Mouse (Mus musculus) forebrain, embryonic 12.5 days (tissue): ENCODE results near the gene Serpina3c. TPM values are rescaled to one million over a fixed set of nuclear protein-coding genes. Genes with fewer than 3 reads are reported as not detected.

Experiments
- ATAC-seq: fragments of 200-750 bp; cut with Nextera tagmentation; 2 replicates; pipeline ENCODE4 v1.8.0; 2017; ENCODE audit warnings: moderate TSS enrichment; ENCODE audit not compliant: low FRiP score
- H3K27ac ChIP-seq: fragments of 300-500 bp; sonication (generic); 2 replicates; pipeline ENCODE4 v1.5.1; 2016; ENCODE audit warnings: mild to moderate bottlenecking
- H3K27me3 ChIP-seq: fragments of 300-500 bp; sonication (generic); 2 replicates; pipeline ENCODE4 v1.6.1; 2016; ENCODE audit warnings: mild to moderate bottlenecking
- H3K36me3 ChIP-seq: fragments of 300-500 bp; sonication (generic); replicated peaks from 2 replicates; pipeline ENCODE4 v1.6.1; 2016; ENCODE audit warnings: mild to moderate bottlenecking
- H3K4me1 ChIP-seq: fragments of 300-500 bp; sonication (generic); 2 replicates; pipeline ENCODE4 v1.6.1; 2016
- H3K4me2 ChIP-seq: fragments of 300-500 bp; sonication (generic); 2 replicates; pipeline ENCODE4 v1.6.1; 2016; ENCODE audit warnings: mild to moderate bottlenecking, moderate library complexity
- H3K4me3 ChIP-seq: fragments of 300-500 bp; sonication (generic); replicated peaks from 2 replicates; pipeline ENCODE4 v1.5.1; 2016; ENCODE audit warnings: mild to moderate bottlenecking
- H3K9ac ChIP-seq: fragments of 300-500 bp; sonication (generic); 2 replicates; pipeline ENCODE4 v1.6.1; 2016; ENCODE audit warnings: mild to moderate bottlenecking
- H3K9me3 ChIP-seq: fragments of 300-500 bp; sonication (generic); 2 replicates; pipeline ENCODE4 v1.6.1; 2016
- WGBS: fragments of 180-500 bp; shearing (Covaris S2); methylation state at CpG from one replicate; pipeline ENCODE4 v1.1.7; 2016; 5-methylcytosine and 5-hydroxymethylcytosine counted together
- polyA plus RNA-seq: library from polyadenylated mRNA; unstranded; fragments of >200 nt; fragmentation: Nextera tagmentation; extraction: Ambion mirVana; gene quantifications from 2 replicates; pipeline ENCODE4 v1.2.1, GENCODE M21; 2016

The Serpina3c gene
- not detected in 2 replicates for polyA plus RNA-seq

DNA sequence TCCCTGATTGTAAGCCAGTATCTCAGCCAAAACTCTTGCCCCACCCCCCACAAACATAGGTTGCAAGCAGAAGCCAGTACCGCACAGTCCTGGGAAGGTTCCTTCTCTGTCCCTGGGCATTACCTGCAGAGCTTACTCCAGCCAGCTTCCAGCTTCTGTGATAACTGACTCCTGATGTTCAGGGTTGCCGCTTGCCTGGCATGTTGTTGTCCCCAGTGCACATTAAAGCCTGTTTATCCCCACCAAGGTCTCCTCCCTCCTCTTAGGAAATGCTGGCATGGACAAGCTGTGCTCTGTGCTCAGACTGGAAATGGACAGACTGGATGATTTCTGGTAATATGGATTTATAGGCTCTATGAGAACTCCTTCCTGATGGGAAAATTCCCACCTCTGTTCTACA lies at the start of gene Serpina3c:
TSS of gene Serpina3c (minus strand) at position 215 of the 400 bp plus-strand sequence.
- 89% methylated on average over 2 of the region's 2 CpGs for WGBS
- no peaks in the 10 kb centered on the region for H3K4me1 ChIP-seq
- H3K4me2 ChIP-seq, result no peak within 1 kb of the TSS
- no peak within 1 kb of the TSS for H3K27ac ChIP-seq
- H3K4me3 ChIP-seq, result no peak within 1 kb of the TSS
- no peaks in the 10 kb centered on the region for H3K36me3 ChIP-seq
- no peak for ATAC-seq
- H3K27me3 ChIP-seq, result no peaks in the 10 kb centered on the region
- H3K9me3 ChIP-seq, result no peaks in the 10 kb centered on the region
- no peak within 1 kb of the TSS for H3K9ac ChIP-seq

DNA sequence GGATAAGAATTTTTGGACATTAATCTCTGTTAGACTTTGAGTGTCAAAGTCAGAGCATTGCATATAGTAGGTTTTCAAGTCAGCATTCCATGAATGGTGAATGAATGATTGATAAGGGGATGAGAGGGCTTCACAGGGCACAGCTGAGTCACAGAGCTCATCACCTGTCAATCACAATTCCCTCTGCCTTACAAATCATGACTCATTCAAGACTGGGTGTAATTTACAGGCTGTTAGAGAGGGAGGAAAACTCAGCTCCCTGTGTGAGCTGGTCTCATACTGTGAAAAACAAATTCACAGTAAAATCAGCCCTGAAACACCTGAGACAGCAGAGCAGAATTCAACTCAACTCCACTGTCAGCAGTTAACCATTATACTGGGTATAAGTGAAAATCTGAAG lies 37.2 kb upstream of the Serpina3c start:
- H3K9me3 ChIP-seq, result no peaks in the 10 kb centered on the region
- H3K36me3 ChIP-seq, result no peaks in the 10 kb centered on the region
- ATAC-seq, result no peak
- H3K4me1 ChIP-seq, result no peaks in the 10 kb centered on the region
- H3K9ac ChIP-seq, result no peak overlapping the region
- H3K4me3 ChIP-seq, result no peak overlapping the region
- H3K4me2 ChIP-seq, result no peak overlapping the region
- H3K27ac ChIP-seq, result no peak overlapping the region
- H3K27me3 ChIP-seq, result no peaks in the 10 kb centered on the region

DNA sequence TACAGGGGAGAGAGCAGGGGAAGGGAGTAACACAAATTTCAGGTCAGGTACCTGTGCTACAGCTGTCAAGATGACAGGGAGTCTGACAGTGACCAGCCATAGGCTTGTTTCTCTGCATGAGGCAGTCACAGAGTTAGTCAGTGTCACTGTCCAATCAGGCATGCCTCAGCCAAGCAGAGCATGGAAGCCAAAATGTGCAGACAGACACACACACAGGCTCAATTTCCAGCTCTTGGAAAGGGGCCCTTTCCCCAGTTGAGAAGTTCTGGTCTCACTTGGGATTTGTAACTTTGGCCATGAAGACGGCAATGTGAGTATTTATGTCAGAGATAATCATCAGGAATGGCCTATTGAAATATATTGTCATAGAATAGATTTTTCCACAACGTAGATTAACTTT lies 35.6 kb upstream of the Serpina3c start:
- H3K36me3 ChIP-seq, result no peaks in the 10 kb centered on the region
- WGBS, result 87% methylated on average over 2 of the region's 2 CpGs
- H3K9me3 ChIP-seq, result no peaks in the 10 kb centered on the region
- ATAC-seq, result no peak
- H3K4me3 ChIP-seq, result no peak overlapping the region
- H3K4me2 ChIP-seq, result no peak overlapping the region
- H3K27me3 ChIP-seq, result no peaks in the 10 kb centered on the region
- H3K27ac ChIP-seq, result no peak overlapping the region
- no peaks in the 10 kb centered on the region for H3K4me1 ChIP-seq
- H3K9ac ChIP-seq, result no peak overlapping the region

DNA sequence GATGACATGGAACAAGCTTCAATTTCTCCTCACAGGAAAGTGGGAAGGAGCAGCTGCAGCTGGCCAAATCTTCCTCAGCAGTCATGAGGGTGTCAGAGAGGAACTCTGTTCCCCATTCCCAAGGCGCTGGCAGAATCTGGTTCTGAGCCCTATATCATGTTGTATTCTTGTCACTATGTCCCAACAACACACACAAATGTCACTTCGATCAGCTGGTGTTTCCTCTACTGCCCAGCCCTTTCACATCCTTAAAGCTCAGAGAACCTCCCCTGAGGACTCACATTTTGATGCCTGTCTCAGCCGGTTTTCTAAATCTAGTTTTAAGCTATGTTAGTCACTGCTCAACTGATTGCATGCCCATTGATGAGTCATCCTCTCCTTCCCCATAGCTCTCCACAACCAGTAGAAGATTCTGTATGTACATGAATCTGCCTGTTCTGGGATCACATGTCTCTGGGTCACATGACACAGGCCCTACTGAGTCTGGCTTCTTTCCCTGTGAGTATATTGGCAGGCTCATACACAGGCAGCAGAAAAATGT lies 32.4 kb upstream of the Serpina3c start:
- ATAC-seq, result no peak
- Histone ChIP-seq H3K9ac (no peak overlapping the region), H3K4me1 (no peaks in the 10 kb centered on the region), H3K4me2 (no peak overlapping the region), H3K27me3 (no peaks in the 10 kb centered on the region), H3K4me3 (no peak overlapping the region), H3K27ac (no peak overlapping the region), H3K9me3 (no peaks in the 10 kb centered on the region), H3K36me3 (no peaks in the 10 kb centered on the region)
- 86% methylated on average over 3 of the region's 3 CpGs for whole genome bisulfite sequencing

DNA sequence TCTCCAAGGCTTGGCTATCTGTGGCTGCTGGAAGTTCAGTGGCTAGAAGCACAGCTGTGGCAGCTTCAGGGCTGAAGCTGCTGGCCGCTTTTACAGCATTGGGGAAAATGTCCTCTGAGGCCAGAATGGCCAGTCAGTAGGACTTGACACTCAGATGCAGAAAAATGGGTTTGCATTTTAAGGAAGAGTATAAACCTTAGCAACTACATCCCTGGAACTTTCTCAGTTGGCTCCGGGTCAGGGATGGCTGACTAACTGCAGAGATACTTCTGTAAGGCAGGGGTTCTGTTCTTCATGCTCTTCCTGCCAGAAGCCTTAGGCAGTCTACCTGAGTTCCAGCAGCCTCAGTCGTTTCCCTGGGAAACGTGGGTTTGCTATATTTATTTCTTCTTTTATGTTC lies 31.4 kb upstream of the Serpina3c start:
- no peak overlapping the region for H3K9ac ChIP-seq
- no peak overlapping the region for H3K27ac ChIP-seq
- no peaks in the 10 kb centered on the region for H3K9me3 ChIP-seq
- WGBS, result 83% methylated on average over 4 of the region's 4 CpGs
- no peaks in the 10 kb centered on the region for H3K36me3 ChIP-seq
- no peak overlapping the region for H3K4me2 ChIP-seq
- no peaks in the 10 kb centered on the region for H3K4me1 ChIP-seq
- H3K4me3 ChIP-seq, result no peak overlapping the region
- no peaks in the 10 kb centered on the region for H3K27me3 ChIP-seq
- no peak for ATAC-seq

DNA sequence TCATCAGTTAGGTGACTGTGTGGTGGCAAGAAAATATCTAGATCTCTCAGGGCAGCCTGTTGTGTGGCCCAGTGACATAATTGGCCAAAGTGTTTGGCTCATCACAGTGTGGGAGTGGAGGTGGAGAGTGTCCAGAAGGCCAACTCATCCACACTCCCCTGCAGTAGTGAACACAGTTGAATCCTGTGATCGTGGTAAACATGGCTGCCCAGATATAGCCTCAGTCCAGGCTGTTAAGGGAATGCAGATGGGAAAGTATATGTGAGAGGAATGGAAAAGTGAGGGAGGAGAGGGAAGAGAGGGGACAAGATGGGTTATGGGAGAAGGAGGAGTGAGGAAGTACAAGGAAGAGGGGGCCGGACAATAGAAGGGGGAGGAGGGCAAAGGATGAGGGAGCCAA lies 25.3 kb upstream of the Serpina3c start:
- Histone ChIP-seq H3K4me3 (no peak overlapping the region), H3K9me3 (no peaks in the 10 kb centered on the region), H3K4me1 (no peaks in the 10 kb centered on the region), H3K9ac (no peak overlapping the region), H3K27me3 (no peaks in the 10 kb centered on the region), H3K27ac (no peak overlapping the region), H3K36me3 (no peaks in the 10 kb centered on the region), H3K4me2 (no peak overlapping the region)
- no peak for ATAC-seq
- WGBS, result 71% methylated on average over 2 of the region's 2 CpGs

DNA sequence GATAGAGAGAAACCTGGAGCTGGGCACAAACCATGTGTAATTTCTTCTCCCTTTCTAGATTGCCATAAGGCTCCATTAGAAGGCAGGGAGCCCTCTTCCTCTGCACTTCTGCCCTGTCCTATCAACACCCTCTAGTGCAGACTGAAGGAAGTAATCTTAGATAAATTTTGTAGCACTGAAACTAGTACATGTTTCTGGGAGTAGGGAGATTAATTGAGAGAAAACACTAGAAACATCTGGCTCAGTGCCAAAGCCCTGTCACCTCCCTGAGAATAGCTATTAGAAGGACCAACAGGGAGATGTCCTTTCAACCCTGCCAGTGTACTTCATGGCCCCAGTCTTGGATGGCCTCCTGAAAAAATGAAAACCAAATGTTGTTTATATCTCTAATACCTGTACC lies 24.9 kb upstream of the Serpina3c start:
- H3K4me1 ChIP-seq, result no peaks in the 10 kb centered on the region
- H3K36me3 ChIP-seq, result no peaks in the 10 kb centered on the region
- no peaks in the 10 kb centered on the region for H3K27me3 ChIP-seq
- no peak overlapping the region for H3K27ac ChIP-seq
- no peak overlapping the region for H3K4me2 ChIP-seq
- ATAC-seq, result no peak
- H3K9me3 ChIP-seq, result no peaks in the 10 kb centered on the region
- H3K4me3 ChIP-seq, result no peak overlapping the region
- H3K9ac ChIP-seq, result no peak overlapping the region

DNA sequence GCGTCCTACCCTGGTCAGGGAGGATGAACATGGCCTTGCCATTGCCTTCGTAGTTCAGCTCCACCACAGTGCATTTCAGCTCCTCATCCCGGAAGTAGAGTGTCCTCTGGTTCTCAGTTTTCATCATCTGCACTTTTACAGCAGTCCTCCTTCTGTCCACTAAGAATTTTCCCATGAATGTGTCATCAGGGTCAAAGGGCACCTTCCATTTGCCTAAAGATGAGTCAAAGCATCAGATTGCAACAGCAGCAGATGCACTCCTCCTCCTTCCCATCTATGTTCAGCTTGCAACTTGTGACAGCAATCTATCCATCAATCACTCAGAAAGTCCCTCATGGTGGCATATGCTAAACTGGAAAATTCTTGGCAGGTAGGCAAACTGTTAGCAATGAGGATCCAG lies 22.0 kb upstream of the Serpina3c start:
- no peaks in the 10 kb centered on the region for H3K27me3 ChIP-seq
- ATAC-seq, result no peak
- H3K9me3 ChIP-seq, result no peaks in the 10 kb centered on the region
- H3K27ac ChIP-seq, result no peak overlapping the region
- WGBS, result 76% methylated on average over 3 of the region's 3 CpGs
- H3K4me3 ChIP-seq, result no peak overlapping the region
- no peak overlapping the region for H3K4me2 ChIP-seq
- no peak overlapping the region for H3K9ac ChIP-seq
- no peaks in the 10 kb centered on the region for H3K36me3 ChIP-seq
- no peaks in the 10 kb centered on the region for H3K4me1 ChIP-seq

DNA sequence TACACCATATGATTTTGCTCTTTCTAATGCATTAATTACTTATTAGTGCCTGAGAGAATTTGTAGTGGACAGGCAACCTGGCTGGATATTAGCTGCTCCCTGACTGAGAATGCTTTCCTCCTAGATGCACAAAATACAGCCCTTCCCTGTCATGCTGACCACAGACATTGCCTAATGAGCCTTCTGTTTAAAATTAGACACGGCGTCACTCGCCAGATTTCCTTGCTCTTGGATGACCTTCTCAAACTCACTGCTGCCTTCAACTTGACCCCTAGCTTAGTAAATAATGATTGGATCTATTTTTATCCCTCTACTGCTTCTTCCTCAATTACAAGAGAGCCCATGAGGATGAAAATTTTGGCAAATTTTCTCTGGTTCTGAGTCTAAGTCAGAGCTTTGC lies 21.1 kb upstream of the Serpina3c start:
- 74% methylated on average over 3 of the region's 3 CpGs for WGBS
- Histone ChIP-seq H3K36me3 (no peaks in the 10 kb centered on the region), H3K27ac (no peak overlapping the region), H3K9me3 (no peaks in the 10 kb centered on the region), H3K27me3 (no peaks in the 10 kb centered on the region), H3K4me1 (no peaks in the 10 kb centered on the region), H3K4me2 (no peak overlapping the region), H3K9ac (no peak overlapping the region), H3K4me3 (no peak overlapping the region)
- ATAC-seq, result no peak

DNA sequence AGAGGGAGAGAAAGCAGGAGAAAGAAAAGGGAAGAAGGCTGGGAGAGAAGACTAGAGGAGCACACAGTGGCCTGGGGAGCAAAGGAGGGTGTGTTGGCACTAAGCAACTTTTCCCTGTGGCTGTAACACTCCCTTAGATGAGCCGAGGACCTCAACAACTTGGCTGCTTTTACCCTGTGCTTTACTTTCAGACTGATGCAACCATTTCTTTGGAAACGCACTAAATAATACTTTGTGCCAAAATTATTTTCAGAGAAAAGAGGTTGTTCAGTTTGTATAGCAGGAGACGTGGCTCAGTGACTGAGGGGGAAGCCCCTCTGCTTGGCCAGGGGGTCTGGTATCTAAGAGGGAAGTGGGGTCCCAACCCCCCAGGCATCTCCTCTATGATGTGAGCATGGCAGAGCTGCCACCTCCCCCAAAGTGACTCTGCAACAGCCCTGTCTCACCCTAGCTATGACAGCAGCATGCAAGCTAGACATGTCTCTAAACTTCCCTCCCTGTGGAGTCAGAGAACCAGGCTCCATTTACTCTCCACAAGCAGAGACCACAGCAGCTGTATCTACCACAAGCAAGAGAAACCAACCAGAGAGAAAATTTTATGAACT lies 527 bp downstream of the Serpina3c start:
- H3K27me3 ChIP-seq, result no peaks in the 10 kb centered on the region
- no peaks in the 10 kb centered on the region for H3K36me3 ChIP-seq
- H3K4me1 ChIP-seq, result no peaks in the 10 kb centered on the region
- 88% methylated on average over 3 of the region's 3 CpGs for WGBS
- no peak overlapping the region for H3K27ac ChIP-seq
- no peak for ATAC-seq
- H3K4me3 ChIP-seq, result no peak overlapping the region
- no peak overlapping the region for H3K9ac ChIP-seq
- no peak overlapping the region for H3K4me2 ChIP-seq
- no peaks in the 10 kb centered on the region for H3K9me3 ChIP-seq

DNA sequence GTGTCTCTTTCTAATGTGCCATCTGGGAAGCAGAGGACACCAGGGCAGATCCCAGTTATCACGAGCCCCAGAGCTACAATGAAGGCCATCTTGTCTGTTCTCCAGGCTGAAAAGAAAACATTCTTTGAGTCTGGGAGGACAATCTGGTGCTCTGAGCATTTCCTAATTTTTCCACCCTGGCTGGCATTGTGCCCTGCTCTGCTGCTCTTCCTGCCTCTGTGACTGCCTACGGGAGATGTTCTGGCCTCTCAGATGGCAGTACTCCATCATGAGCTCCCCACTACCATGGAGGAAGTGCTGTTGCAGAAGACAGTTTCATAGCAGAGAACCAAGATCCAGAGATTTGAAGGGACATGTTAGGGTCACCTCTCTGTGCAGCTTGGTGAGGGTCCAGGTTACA lies 1.7 kb downstream of the Serpina3c start:
- no peaks in the 10 kb centered on the region for H3K27me3 ChIP-seq
- no peak for ATAC-seq
- H3K36me3 ChIP-seq, result no peaks in the 10 kb centered on the region
- no peaks in the 10 kb centered on the region for H3K4me1 ChIP-seq
- WGBS, result 89% methylated on average over 2 of the region's 2 CpGs
- H3K27ac ChIP-seq, result no peak overlapping the region
- H3K9ac ChIP-seq, result no peak overlapping the region
- H3K9me3 ChIP-seq, result no peaks in the 10 kb centered on the region
- H3K4me3 ChIP-seq, result no peak overlapping the region
- H3K4me2 ChIP-seq, result no peak overlapping the region

DNA sequence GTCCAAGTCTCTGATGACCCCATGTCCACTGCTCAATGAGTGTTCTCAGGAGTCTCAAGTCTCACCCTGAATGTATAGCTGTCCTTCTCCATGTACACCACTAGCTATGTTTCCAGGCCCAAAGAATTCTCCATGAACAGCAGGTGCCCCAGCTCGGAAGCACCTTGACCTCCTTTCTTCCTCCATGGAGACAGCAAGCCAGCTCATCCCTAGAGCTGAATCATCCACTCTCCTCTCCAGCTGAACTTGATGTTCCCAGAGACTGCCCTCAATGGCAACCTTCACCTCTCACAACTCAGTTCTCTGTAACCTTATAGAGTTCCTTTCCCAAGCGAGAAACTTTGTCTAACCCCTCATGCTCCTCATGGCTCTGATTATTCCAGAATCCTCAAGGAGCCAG lies 8.1 kb downstream of the Serpina3c start:
- H3K9me3 ChIP-seq, result no peaks in the 10 kb centered on the region
- no peaks in the 10 kb centered on the region for H3K4me1 ChIP-seq
- H3K9ac ChIP-seq, result no peak overlapping the region
- WGBS, result 86% methylated on average over 2 of the region's 2 CpGs
- no peak overlapping the region for H3K4me3 ChIP-seq
- no peak overlapping the region for H3K4me2 ChIP-seq
- ATAC-seq, result no peak
- no peaks in the 10 kb centered on the region for H3K36me3 ChIP-seq
- no peaks in the 10 kb centered on the region for H3K27me3 ChIP-seq
- H3K27ac ChIP-seq, result no peak overlapping the region

DNA sequence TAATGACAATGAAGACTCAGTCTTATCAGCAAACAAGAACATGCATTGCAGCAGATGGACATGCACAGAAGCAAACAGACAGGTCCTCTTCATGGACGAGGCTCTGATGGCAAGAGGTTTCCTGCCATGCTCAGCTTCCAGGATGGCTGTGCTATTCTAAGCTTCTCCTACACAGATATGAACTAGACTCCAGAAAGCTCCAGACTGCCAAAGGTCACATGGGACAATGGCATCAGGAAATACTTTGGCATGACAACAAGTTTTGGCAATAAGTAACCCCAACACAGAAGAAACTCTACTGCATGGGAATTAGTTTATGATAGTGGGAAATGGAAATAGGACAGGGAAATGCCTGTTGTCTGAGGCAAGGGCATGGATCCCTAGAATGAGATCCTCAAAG lies 10.4 kb downstream of the Serpina3c start:
- Histone ChIP-seq H3K27me3 (no peaks in the 10 kb centered on the region), H3K9ac (no peak overlapping the region), H3K27ac (no peak overlapping the region), H3K4me3 (no peak overlapping the region), H3K36me3 (no peaks in the 10 kb centered on the region), H3K4me1 (no peaks in the 10 kb centered on the region), H3K9me3 (no peaks in the 10 kb centered on the region), H3K4me2 (no peak overlapping the region)
- no peak for ATAC-seq
- 81% methylated on average over 1 of the region's 1 CpGs for WGBS
